Mouse (Mus musculus) stomach, embryonic 14.5 days (tissue): ENCODE measurements around the gene Tmx1. TPM values are rescaled to one million over a fixed set of nuclear protein-coding genes. Genes with fewer than 3 reads are reported as not detected.

Source experiments
- ATAC-seq: fragments of 200-750 bp; cut with Nextera tagmentation; 2 replicates; pipeline ENCODE4 v1.8.0; 2017; ENCODE audit warnings: low read depth, moderate TSS enrichment; ENCODE audit not compliant: insufficient number of reproducible peaks, insufficient read depth, low FRiP score
- H3K27ac ChIP-seq: fragments of 300-500 bp; sonication (generic); 2 replicates; pipeline ENCODE4 v1.5.1; 2014; ENCODE audit warnings: mild to moderate bottlenecking, low read length, moderate library complexity, mixed read lengths
- H3K27me3 ChIP-seq: fragments of 300-500 bp; sonication (generic); 2 replicates; pipeline ENCODE4 v1.6.1; 2014; ENCODE audit warnings: low read length, control low read depth, mixed read lengths; ENCODE audit not compliant: control insufficient read depth, insufficient read depth
- H3K36me3 ChIP-seq: fragments of 300-500 bp; sonication (generic); 2 replicates; pipeline ENCODE4 v1.6.1; 2014; ENCODE audit warnings: mild to moderate bottlenecking, control low read depth, low read length, moderate library complexity, mixed read lengths; ENCODE audit not compliant: control insufficient read depth, insufficient read depth
- H3K4me1 ChIP-seq: fragments of 300-500 bp; sonication (generic); 2 replicates; pipeline ENCODE4 v1.6.1; 2014; ENCODE audit warnings: low read length, control low read depth, mixed read lengths; ENCODE audit not compliant: control insufficient read depth, insufficient read depth
- H3K4me2 ChIP-seq: fragments of 300-500 bp; sonication (generic); replicated peaks from 2 replicates; pipeline ENCODE4 v1.6.1; 2014; ENCODE audit warnings: low read depth, low read length, control low read depth
- H3K4me3 ChIP-seq: fragments of 300-500 bp; sonication (generic); 2 replicates; pipeline ENCODE4 v1.5.1; 2014; ENCODE audit warnings: low read depth, low read length, control low read depth
- H3K9ac ChIP-seq: fragments of 300-500 bp; sonication (generic); replicated peaks from 2 replicates; pipeline ENCODE4 v1.6.1; 2014; ENCODE audit warnings: low read depth, mild to moderate bottlenecking, control low read depth, low read length, moderate library complexity, mixed read lengths
- H3K9me3 ChIP-seq: fragments of 300-500 bp; sonication (generic); 2 replicates; pipeline ENCODE4 v1.6.1; 2016; ENCODE audit warnings: low read depth, low read length, control low read depth; ENCODE audit not compliant: control insufficient read depth
- WGBS: fragments of 180-500 bp; shearing (Covaris S2); extraction: QIAGEN DNeasy Blood & Tissue Kit; methylation state at CpG from one replicate; pipeline ENCODE4 v1.1.7; 2014; 5-methylcytosine and 5-hydroxymethylcytosine counted together
- polyA plus RNA-seq: library from polyadenylated mRNA; unstranded; fragments of >200 nt; fragmentation: Nextera tagmentation; extraction: Ambion mirVana; gene quantifications from 2 replicates; pipeline ENCODE4 v1.2.1, GENCODE M21; 2014

Gene Tmx1
- polyA plus RNA-seq, 1 experiment from 2014 or later: 64.0 TPM

GRCm38 (mm10) chr12:70429637-70430036 lies 23.3 kb upstream of the Tmx1 start:
- 79% methylated on average over 4 of the region's 4 CpGs for WGBS
- Histone ChIP-seq H3K27me3 (no peaks in the 10 kb centered on the region), H3K4me2 (no peak overlapping the region), H3K36me3 (no peaks in the 10 kb centered on the region), H3K27ac (no peak overlapping the region), H3K4me1 (no peaks in the 10 kb centered on the region), H3K9me3 (no peaks in the 10 kb centered on the region), H3K9ac (no peak overlapping the region), H3K4me3 (no peak overlapping the region)
- no peak for ATAC-seq

- WGBS: 32% methylated on average over 8 of the region's 8 CpGs
- Histone ChIP-seq H3K27ac (no peak overlapping the region), H3K4me3 (no peak overlapping the region), H3K9me3 (no peaks in the 10 kb centered on the region), H3K4me2 (no peak overlapping the region), H3K36me3 (no peaks in the 10 kb centered on the region), H3K9ac (no peak overlapping the region), H3K4me1 (no peaks in the 10 kb centered on the region), H3K27me3 (no peaks in the 10 kb centered on the region)
- no peak for ATAC-seq
Measured at GRCm38 (mm10) chr12:70430307-70430950, 22.5 kb upstream of the Tmx1 start.

GRCm38 (mm10) chr12:70431428-70431827 lies 21.5 kb upstream of the Tmx1 start:
- no peak for ATAC-seq
- H3K4me2 ChIP-seq: no peak overlapping the region
- no peaks in the 10 kb centered on the region for H3K9me3 ChIP-seq
- H3K36me3 ChIP-seq: no peaks in the 10 kb centered on the region
- H3K27ac ChIP-seq: no peak overlapping the region
- H3K4me1 ChIP-seq: no peaks in the 10 kb centered on the region
- 54% methylated on average over 5 of the region's 5 CpGs for WGBS
- H3K4me3 ChIP-seq: no peak overlapping the region
- no peaks in the 10 kb centered on the region for H3K27me3 ChIP-seq
- H3K9ac ChIP-seq: no peak overlapping the region

GRCm38 (mm10) chr12:70449961-70450360 lies 2.9 kb upstream of the Tmx1 start:
- H3K4me2 ChIP-seq: no peak overlapping the region
- H3K27me3 ChIP-seq: no peaks in the 10 kb centered on the region
- no peaks in the 10 kb centered on the region for H3K36me3 ChIP-seq
- H3K9me3 ChIP-seq: no peaks in the 10 kb centered on the region
- H3K27ac ChIP-seq: no peak overlapping the region
- H3K4me1 ChIP-seq: peaks cover 15% of the 10 kb centered on the region
- no peak overlapping the region for H3K4me3 ChIP-seq
- ATAC-seq: no peak
- no peak overlapping the region for H3K9ac ChIP-seq

- Histone ChIP-seq H3K9ac (no peak overlapping the region), H3K27me3 (no peaks in the 10 kb centered on the region), H3K36me3 (no peaks in the 10 kb centered on the region), H3K4me1 (peaks cover 15% of the 10 kb centered on the region), H3K4me2 (no peak overlapping the region), H3K27ac (no peak overlapping the region), H3K9me3 (no peaks in the 10 kb centered on the region), H3K4me3 (no peak overlapping the region)
- ATAC-seq: no peak
- 85% methylated on average over 3 of the region's 3 CpGs for WGBS
Measured at GRCm38 (mm10) chr12:70451533-70451932, 1.4 kb upstream of the Tmx1 start.

- H3K4me2 ChIP-seq: peak overlapping the region; percentile 58
- H3K4me3 ChIP-seq: peak overlapping the region; percentile 80
- H3K27me3 ChIP-seq: no peaks in the 10 kb centered on the region
- no peaks in the 10 kb centered on the region for H3K9me3 ChIP-seq
- no peaks in the 10 kb centered on the region for H3K36me3 ChIP-seq
- no peak overlapping the region for H3K27ac ChIP-seq
- ATAC-seq: peak; percentile 53; the same call in 1 of the 2 replicates
- WGBS: 89% methylated on average over 2 of the region's 2 CpGs
- H3K9ac ChIP-seq: no peak overlapping the region
- H3K4me1 ChIP-seq: peaks cover 15% of the 10 kb centered on the region
Measured at GRCm38 (mm10) chr12:70452143-70452542, 752 bp upstream of the Tmx1 start.

GRCm38 (mm10) chr12:70455226-70455625 lies 2.3 kb downstream of the Tmx1 start:
- H3K9me3 ChIP-seq: no peaks in the 10 kb centered on the region
- no peak overlapping the region for H3K4me3 ChIP-seq
- H3K4me1 ChIP-seq: peaks cover 15% of the 10 kb centered on the region
- no peak for ATAC-seq
- H3K9ac ChIP-seq: no peak overlapping the region
- peaks cover 23% of the 10 kb centered on the region for H3K36me3 ChIP-seq
- H3K4me2 ChIP-seq: no peak overlapping the region
- no peak overlapping the region for H3K27ac ChIP-seq
- WGBS: 85% methylated on average over 8 of the region's 8 CpGs
- no peaks in the 10 kb centered on the region for H3K27me3 ChIP-seq

GRCm38 (mm10) chr12:70459546-70459945 lies 6.7 kb downstream of the Tmx1 start:
- Histone ChIP-seq H3K9ac (no peak overlapping the region), H3K36me3 (peaks cover 35% of the 10 kb centered on the region), H3K4me1 (peaks cover 1% of the 10 kb centered on the region; the same call in 1 of the 2 replicates), H3K27ac (no peak overlapping the region), H3K9me3 (no peaks in the 10 kb centered on the region), H3K27me3 (no peaks in the 10 kb centered on the region), H3K4me3 (no peak overlapping the region), H3K4me2 (no peak overlapping the region)
- 90% methylated on average over 1 of the region's 1 CpGs for WGBS
- no peak for ATAC-seq

GRCm38 (mm10) chr12:70464016-70464415 lies 11.1 kb downstream of the Tmx1 start:
- no peak for ATAC-seq
- peaks cover 45% of the 10 kb centered on the region for H3K36me3 ChIP-seq

More at GRCm38 (mm10) chr12:70464016-70464415, 11.1 kb downstream of the Tmx1 start:
- Histone ChIP-seq H3K9me3 (no peaks in the 10 kb centered on the region), H3K9ac (no peak overlapping the region), H3K4me2 (no peak overlapping the region), H3K27ac (no peak overlapping the region), H3K4me3 (no peak overlapping the region), H3K4me1 (no peaks in the 10 kb centered on the region), H3K27me3 (no peaks in the 10 kb centered on the region)
- WGBS: 94% methylated on average over 4 of the region's 4 CpGs
